Mouse (Mus musculus): ENCODE results near the gene Muc16.

Muc16 gene

DNA sequence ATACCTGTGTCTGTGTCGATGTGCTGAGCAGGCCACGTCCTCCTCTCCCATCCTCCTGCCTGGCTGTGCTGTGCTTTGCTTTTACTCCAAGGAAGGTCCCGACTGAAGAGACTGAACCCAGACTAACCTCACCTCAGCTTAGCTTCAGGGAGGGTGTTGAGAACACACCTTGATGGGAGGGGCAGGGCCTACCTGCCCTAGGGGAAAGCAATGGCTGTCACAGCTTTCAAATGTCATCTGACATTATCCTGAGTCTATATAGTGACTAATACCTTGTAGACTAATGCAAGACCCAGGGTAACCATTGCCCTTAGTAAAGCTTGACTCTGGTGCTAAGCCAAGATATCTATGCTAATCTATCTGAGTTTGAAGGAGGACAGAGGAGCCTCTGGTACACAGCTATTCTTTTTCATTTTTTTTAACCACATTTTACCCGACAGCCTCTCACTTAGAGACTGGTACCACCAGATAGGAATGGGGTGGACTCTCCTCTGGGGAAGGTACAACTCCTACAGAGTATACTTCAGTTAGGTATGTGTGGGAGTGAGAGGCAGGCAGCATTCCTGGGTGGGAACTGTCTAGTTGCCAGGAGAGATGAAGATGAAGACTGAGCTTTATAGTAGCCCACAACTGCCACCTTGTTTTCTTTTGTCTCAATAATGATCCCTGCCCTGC is at the start of gene Muc16:
TSS of gene Muc16 (minus strand) at position 51 of the 675 bp plus-strand sequence.
- DNase-seq (ENCODE audit: low read depth), result no peak

DNA sequence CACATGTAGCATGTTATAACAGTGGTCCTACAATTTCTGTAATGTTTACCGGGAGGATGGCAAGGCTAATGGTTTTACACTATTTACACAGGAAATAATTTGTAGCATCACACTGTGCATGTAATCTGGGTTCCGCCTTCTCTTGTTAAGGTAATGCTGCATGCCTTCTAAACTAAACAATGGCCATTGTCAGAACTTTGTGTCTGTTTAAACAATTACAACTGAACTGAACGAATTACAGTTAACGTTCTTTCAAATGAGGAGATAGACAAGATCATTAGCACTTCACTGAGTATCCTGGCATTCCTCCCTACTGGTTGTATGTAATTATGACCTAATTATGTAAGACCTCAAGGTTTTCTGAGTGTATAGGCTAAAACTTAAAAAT is 48.4 kb upstream of the Muc16 start:
- no peak for DNase-seq (ENCODE audit: low read depth)

DNA sequence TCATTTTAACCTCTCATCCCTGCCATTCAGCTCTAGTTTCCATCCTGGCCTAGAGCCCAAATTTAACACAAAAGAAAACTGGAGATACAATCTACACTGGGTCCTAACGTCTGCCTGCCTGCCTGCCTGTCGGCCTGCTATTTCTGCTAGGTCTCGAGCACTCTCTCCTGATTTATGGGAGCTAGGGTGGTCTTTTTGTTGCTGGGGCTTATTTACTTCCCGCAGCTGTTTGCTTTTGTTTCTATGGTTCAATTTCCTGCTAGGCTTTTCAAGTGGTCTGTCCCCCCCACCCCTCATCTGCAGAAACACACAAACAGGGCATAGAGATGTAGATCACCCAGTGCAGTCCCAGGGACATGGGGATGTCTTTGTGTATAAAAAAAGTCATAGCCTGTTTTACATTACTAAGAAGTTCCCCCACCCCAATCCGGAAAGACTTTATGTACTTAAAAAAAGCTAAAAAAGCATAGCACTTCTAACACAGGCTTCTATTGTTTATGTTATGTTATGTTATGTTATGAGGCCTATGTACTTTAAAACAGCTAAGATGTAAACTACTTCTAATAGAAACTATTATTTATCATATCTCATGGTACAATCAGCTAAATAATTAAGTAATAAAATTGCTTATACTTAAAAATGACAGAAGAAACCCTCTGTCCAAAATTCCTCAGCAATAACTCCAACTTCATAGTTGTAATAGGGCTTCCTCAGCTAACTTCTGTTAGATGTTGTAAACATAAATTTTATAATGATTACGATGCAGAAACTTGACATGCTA is 47.8 kb upstream of the Muc16 start:
- no peak for DNase-seq (ENCODE audit: low read depth)

DNA sequence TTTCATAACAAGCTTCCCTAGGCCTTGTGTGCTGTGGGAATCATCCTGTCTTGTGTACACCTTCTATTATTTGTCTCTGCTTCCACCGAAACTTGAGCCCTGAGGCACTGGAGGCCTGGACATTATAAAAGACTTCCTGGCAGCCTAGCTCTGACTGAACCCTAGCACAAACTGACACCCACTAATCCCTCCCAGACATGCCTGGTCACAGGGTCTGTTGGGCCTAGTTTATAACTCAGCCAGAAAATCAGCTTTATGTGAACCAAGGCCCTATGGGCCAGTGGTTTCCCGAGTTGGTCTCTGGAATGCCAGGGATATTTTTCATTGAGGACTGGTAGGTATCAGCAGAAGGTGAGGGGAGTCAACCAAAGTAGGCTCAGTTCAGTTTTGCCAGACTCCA is 46.7 kb upstream of the Muc16 start:
- DNase-seq (ENCODE audit: low read depth), result no peak

DNA sequence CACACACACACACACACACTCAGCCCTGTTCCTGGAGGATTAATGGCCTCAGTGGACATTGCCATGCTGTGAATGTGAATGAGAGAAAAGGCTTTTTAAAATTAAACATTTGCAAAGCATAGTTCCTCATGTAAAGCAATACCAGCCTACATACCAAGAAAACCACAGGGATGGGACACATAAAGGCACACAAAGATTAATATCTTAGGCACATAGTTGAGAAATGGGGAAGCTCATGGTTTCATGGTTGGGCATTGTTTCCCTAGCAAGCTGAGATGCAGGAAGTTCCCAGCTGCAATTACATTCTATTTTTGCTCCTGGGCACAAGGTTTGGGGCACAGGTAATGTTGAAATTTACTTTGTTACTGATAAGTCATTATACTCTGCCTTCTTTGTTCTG is 31.3 kb upstream of the Muc16 start:
- DNase-seq (ENCODE audit: low read depth), result no peak

DNA sequence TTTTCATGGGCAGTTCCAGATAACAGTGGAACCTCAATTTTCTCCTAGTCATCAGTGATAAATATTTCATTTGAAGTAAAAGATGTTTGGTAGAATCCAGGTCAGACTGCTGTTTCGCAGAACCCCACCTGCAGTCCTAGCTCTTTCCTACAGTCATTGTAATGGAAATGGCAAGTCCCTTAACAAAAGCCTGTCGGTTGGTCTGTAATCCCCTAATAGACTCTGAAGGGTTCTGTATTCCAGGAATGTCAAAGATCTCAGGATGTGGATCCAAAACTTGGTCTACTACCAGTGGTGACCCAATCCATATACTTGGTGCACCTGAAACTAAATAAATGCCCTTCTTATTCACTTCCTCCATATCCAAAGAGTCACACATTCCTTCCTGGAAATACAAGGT is 76.0 kb downstream of the Muc16 start:
- DNase-seq (ENCODE audit: low read depth), result no peak

DNA sequence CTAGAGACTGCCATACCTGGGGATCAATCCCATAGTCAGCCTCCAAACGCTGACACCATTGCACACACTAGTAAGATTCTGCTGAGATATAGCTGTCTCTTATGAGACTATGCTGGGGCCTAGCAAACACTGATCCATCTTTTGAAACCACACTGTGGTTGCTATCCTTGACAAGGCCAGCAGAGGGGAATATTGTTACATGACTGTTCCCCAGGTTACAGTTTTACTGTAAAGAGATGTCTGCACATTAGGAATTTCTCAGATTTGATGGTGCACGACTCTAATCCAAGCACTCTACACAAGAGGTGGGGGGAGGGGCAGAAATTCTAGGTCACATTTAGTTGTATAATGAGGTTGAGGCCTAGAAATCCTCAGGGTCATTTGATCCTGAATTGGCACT is 166.2 kb downstream of the Muc16 start:
- DNase-seq (ENCODE audit: low read depth), result no peak

DNA sequence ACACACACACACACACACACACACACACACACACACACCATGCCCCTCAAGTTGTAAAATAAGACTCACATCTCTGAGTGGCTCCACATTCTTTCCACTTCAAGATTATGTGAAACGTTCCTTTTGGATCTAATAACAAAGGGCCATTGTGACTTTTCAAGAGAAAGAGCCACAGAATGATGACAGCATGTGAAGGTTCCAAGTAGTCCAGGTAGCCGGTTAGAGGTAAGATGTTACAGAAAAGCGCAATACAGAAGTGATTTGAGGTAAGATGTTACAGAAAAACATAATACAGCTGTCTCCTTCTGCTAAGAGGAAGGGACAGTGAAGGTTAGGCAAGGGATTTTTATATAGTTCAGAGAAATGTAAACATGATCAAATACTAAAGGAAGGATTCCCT is 196.2 kb downstream of the Muc16 start, which contains the start of the genes Zfp558 and Mbd3l1:
TSS of gene Zfp558 (minus strand) at position 101 of the 400 bp plus-strand sequence.
TSS of gene Mbd3l1 (plus strand) at position 192 of the 400 bp plus-strand sequence.
- DNase-seq (ENCODE audit: low read depth), result no peak

DNA sequence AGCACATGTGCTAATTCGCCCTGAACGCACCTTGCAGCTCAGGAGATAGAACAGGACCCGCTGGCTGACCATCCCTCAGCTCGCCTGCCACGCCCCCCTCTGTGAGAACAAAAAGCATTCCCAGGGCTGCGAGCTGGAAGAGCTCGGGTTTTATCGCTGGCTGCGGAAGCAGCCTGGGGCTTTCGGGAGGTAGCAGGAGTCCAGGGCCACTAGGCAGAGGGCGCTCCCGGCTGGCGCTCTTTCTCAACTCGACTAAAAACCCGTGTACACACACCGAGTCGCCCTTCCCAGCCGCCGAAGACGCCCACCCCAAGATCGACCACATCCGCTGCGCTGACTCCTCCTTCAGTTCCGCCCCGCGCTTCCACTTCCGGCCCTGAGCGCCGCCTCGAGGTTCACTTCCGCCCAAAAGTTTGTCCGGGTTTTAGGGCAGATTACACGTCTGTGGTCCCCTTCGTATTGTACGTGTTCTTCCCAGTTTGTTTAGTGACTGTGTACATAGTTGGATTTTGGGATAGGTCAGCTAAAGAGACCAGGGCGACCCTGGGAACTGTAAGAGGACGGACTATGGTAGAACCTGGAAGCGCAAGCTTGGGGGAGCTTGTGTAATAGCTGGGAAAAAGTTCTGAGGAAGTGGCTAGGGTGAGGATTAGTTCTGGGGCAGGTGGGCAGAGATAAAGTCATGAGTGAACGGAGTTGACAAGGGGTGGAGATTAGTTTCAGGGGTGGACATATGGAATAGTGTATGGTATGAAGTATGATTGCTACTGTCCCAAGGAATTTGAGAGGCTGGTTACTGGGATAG is 200.8 kb downstream of the Muc16 start:
- peak; percentile 74 for DNase-seq (ENCODE audit: low read depth)

DNA sequence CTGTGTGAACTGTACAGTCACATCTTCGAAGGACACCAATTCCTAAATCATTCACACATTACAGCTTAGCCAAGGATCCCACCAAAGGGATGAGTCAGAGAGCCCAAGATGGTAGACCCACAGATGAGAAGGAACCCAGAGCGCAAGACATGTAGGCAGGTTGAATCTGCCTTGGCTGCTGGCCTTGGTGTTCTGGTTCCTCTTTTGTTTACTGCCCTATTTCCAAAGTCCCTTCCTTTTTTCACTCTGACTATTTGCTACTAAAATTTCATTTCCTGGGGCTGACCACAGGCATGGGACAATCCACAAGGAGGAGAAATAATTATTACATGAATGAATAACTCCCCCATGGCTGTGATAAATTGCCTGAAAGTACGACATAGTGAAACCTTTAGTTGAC is 206.3 kb downstream of the Muc16 start:
- DNase-seq (ENCODE audit: low read depth), result no peak

DNA sequence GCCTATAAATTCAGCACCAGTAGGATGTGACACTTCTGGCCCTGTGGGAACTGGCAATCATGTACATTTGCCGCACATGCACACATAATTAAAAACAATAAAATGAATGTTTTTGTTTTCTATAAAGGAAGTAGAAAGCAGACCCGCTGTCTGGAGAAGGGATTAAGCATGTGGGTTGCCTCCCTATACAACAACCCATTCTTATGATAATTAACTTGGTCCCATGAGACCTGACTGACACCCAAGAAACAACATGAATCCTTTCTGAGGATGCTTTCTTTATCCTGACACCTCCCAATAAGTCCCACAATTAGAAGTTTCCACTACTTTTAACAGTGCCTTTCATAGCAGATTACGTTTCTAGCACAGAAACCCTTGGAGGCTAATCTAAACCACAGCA is 207.0 kb downstream of the Muc16 start:
- DNase-seq (ENCODE audit: low read depth), result no peak

DNA sequence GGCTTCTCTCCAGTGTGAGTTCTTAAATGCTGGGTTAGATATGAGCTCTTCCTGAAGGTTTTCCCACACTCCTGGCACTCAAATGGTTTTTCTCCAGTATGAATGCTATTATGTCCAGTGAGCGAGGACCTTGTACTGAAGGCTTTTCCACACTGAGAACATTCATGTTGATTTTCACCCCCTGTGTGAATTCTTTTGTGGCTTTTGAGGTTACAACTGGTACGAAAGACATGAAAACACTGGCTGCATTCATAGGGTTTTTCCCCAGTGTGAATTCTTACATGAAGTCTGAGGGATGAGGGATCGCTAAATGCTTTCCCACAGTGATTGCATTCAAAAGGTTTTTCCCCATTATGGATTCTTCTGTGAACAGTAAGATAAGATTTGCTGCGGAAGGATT is 217.8 kb downstream of the Muc16 start:
- no peak for DNase-seq (ENCODE audit: low read depth)
